Mouse (Mus musculus) layer of hippocampus, postnatal 14 days (tissue): ENCODE results near the gene Msh4. TPM values are rescaled to one million over a fixed set of nuclear protein-coding genes. Genes with fewer than 3 reads are reported as not detected.

Experiments used
- DNase-seq, 2 experiments: peaks; one replicate each; pipeline ENCODE4 v3.0.0; 2021 to 2022; ENCODE audit warnings: low spot score in 2 of 2, mixed read lengths in 1 of 2
- long read RNA-seq, 2 experiments: library from polyadenylated mRNA; stranded (forward); transcript quantifications; one replicate each; pipeline ENCODE4 v2.0.0; 2021
- total RNA-seq, 2 experiments: library from RNA; stranded (reverse); gene quantifications; 2 replicates each; pipeline ENCODE4 v1.2.3; 2021

The Msh4 gene
- total RNA-seq: under 1 TPM; 0.37 to 0.62 TPM
- long read RNA-seq, experiment 1: 0 reads
- long read RNA-seq, experiment 2: 0 reads

DNA sequence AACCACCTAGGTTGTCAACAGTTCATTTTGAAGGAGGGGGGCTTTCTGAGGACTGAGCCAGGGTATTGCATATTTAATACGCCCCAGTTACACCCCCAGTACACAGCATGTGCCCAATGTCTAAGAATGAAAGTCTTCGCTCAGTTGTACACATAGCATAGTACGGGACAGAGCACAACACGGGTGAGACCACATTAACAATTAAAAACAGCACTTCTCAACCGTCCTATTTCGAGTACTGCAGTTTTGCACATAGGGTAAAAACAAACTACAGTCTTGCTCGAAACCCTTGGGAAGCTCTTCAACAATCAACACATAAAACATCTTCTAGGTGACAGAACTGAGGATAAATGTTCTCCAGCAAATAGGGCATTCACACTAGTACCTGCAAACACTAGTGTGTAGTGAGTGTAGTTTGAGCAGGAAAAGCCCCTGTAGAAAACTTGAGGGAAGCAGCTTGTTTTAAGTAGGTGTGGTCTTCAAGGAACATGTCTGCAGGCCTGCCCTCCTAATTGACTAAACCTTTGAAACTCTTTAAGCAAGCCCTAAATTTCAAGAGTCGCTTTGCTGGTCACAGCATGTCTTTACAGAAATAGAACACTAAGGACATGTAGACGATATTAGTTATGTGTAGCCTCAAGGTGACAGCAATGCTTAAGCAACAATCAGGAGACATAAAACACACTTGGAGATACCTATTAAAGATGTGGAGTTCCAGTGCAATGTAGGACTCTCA is at the start of gene Msh4:
TSS of gene Msh4 (minus strand) at position 3 of the 736 bp plus-strand sequence.
- no peak for DNase-seq

DNA sequence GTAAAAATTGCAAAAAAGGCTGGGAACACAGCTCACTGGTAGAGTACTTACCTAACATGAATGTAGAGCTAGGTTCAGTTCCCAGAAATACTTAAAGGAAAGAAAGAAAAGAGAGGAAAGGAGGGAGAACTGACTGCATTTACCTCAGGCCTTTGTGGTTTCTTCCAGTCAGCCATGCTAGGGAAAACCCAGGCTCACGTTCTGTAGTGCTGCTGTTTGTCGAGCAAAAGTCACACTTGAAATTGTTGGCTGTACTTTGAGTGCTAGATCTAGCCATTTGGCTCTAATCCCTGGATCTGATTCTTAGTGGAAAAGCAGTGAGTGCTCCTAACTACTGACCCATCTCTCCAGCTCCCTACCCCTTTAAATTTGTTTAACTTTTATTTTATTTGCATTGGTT is 42.2 kb upstream of the Msh4 start:
- no peak for DNase-seq

DNA sequence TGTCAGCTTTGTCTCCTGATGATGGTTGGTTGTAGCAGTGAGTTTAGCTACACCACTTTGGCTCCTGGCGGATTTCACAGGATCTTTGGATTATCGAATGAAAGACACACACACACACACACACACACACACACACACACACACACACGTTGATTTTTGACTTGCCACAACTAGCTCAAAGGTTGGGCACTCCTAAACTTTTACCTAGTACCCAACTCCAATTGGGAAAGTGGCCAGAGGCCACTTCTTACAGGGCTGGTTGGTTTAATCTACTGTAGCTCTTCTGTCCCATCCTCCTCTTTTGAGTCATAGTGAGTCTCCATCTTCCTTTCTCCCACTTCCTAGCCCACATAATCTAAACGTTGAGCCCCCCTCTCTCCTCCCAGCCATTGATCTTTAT is 41.3 kb upstream of the Msh4 start:
- no peak for DNase-seq

DNA sequence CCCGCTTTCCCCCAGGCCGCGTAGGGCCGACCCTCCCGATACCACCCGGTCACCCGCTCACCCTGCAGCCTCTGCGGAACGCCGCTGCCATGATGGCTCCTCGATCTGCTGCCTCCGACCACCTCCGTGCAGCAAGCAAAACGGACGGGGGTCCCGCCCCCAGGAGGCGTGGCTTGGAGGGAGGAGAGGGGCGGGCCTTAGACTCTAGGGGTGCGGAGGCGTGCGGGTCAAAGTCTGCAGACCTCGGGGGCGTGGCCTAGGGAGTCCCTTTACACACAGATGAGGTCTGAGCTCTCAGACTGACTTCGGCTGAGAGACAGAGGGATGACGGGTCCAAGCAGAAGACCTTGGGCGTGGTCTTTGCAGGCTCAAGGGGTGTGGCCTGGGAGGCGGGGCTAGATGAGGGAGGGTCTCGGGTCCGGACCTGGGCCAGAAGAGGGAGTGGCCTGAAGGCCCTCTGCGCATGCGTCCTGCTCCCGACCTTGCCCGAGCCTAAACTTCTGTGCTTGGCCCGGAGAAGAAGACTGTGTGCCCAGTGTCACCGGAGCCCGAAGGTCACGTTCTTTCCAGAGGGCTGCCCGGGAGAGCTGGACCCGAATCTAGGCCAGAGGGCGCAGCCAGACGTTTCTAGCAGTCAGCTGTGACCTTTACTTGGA is 38.5 kb upstream of the Msh4 start, which contains the start of gene Acadm:
TSS of gene Acadm (minus strand) at position 298 of the 656 bp plus-strand sequence.
- DNase-seq: peak; percentile 93 to 95

DNA sequence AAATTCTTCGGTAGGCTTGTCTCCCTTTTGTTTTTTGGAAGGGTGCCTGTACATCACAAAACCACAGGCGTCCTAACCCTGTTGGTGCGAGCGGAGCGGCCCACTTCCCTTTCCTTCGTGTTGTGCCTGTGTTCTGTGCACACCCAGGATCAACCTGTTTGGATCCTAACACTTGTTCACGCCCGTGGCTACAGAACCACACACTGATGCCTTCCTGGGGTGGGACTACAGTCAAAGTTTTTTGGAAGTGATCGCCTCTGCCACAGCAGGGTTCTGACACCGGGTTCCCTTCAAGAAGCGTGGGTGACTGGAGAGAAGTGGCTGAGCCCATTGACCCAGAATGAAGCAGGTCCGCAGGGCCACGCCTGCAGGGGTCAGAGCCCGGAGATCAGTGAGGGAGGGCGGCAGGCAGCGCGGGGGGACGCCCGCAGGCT is 38.0 kb upstream of the Msh4 start:
- no peak for DNase-seq

DNA sequence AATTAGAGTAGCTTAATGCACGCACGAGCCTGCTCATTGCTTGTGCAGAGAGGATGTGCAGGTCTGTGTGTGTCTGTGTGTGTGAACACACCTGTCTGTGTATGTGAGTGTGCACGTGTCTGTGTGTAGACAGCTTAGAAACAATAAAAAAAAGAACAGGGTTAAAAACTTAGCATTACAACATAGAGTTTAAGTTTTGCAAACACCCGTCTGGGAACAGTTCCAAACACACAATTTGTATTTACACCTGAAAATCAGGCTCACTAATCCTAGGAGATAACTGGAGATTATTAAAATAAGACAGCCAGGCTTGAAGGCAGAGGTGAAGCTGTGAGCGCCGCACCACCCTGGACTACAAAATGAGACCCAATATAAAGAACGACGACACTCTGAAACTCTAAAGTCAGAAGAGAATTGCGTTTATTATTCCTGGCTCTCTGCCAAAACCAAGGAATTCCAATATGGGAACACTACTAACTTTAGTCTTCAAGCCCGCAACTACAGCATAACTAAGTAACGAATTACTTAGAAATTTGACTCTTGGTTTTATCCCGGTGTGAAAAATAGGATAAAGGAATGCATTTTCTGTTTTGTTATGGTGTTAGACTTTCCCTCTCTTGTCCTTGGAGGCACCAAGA is 37.2 kb upstream of the Msh4 start:
- DNase-seq: no peak

DNA sequence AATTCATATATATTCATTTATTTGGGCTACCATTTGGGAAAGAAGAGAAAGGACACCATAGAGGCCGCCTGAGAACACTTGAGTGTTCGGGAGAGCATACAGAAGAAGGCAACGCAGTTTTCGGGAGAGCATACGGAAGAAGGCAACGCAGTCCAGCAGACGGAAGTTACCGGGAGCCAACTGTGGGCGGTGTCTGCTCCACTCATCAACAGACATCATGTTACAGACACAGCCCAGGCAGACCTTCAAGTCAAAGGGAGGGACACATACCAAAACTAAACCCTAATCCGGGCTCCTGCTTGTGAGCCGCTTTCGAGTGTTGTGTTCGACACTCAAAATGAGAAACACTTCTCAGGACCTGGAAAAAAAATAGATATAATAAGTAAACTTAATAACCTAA is 35.7 kb upstream of the Msh4 start:
- DNase-seq: no peak

DNA sequence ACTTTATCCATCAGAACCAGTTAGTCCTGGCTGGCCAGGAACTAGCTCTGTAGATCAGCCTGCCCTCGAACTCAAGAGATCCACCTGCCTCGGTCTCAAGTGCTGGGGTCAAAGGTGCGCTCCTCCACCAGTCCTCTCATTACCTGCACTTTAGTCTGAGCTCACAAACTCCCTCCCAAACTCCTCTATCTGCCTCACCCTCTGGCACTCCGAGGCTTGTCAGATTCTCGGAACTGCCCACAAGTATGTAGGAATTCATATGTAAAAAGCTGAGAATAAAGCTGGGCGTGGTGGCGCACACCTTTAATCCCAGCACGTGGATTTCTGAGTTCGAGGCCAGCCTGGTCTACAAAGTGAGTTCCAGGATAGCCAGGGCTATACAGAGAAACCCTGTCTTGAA is 34.5 kb upstream of the Msh4 start:
- DNase-seq: no peak

DNA sequence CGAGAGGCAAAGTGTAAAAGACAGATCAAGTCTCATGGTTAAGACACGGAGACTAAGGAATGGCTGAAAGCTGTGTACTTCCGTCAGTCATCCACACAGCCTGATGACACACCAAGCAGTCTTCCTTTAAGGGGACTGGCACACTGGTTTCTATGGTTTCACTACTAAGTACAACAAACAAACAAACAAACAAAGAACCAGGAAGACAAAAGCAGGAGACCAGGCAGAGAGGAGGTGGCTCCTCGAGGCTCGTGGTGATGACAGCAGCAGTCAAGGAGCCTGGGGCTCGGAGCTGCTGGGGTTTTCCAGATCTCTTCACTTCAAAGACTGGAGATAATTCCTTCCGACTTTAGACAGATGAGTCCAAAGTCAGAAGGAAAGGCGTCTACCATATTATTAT is 34.1 kb upstream of the Msh4 start:
- DNase-seq: no peak

DNA sequence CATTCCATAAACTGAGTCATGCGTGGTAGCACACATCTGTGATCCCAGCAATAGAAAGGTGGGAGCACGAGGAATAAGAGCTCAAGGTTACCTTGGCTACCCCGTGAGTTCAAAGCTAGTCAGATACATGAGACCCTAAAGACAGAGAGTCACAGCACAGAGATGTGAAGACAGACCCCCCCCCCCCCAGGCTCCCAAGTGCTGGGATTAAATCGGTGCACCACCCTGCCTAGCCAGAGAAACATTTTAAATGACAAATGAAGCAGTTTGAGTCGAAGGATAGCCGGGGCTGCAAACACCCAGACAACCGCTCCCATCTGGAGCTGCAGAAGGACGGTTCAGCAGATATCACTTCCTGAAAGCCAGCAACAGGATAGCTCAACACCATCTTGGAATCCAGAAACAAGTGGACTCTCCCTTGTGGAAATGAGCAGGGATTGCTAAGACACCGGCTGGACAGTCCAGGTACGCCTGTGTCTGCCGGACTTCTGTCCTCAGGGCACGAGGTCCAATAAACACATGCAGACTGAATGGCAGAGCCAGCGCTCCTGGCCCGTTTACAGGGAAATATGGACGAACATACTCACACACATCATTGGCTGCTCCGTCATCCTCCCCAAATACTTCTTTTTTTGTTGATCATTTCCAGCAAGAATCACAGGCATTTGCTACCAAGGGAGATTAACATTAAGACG is 31.3 kb upstream of the Msh4 start:
- no peak for DNase-seq

DNA sequence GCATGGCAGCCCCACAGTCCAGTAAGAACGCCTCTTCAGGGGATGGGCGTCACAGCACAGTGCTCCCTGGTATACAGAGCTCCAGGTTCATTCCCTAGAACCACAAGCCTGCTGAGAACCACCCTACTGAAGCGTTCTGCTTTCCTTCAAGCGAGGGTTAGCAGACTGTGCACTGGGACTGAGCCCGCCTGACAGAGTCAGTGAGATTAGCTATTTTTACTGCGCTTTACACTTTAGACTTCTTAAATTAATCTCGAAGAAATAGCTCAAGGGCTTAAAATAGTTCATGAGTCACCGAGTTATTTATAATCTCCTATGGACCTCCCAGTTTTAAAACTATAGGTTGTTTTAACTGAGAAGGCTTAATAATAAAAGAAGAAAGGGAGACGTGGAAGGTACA is 29.9 kb upstream of the Msh4 start:
- DNase-seq: no peak

DNA sequence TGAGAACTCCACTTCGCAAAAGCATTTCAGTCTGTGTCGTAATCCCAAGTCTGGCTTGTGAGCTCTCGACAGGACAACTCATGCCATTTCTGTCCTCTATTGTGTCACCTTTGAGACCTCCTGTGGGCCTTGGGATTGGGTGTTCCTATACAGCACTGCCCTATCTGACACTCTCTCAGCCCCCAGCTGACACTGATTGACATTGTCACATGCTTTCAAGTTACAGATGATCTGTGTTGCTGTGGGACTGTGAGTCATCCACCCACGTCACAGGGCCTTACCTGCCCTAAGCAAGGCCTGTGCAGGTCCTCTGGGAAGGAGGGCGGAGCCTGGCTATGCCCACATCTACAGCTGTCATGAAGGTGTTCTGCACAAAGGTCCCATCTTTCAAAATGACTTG is 26.5 kb upstream of the Msh4 start:
- DNase-seq: no peak

DNA sequence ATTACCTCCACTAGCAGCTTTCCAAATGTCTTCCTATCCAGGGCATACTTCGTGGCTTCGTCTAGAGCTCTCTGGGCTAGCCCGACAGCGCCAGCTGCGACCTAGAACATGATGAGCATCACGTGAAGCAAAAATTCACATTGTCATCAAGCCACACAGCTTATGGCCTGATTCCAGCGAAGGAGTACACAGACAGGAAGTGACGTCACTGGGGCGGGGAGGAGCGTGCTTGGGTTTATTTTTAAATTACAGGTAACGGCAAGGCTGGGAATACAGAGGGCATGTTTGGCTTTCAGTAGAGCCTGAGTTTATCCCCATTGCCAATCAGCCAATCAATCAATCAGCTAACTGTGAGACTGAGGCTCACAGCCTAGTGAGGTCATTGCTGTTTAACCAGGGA is 23.6 kb upstream of the Msh4 start:
- no peak for DNase-seq

DNA sequence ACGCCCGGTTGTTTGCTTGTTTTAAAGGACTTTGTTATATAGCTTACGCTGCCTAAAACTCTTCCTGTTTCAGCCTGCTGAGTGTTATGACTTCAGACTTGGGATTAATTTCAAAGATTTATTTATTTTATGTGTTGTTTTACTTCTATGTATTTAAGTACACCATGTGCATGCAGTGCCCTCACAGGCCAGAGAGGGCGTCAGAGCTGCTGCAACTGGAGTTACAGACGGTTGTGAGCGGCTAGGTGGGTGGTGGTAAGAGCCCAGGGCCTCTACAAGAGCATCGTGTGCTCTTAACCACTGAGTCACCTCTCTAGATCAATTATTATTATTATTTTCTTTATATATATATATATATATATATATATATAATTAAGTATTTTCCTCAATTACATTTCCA is 20.4 kb upstream of the Msh4 start:
- DNase-seq: no peak

DNA sequence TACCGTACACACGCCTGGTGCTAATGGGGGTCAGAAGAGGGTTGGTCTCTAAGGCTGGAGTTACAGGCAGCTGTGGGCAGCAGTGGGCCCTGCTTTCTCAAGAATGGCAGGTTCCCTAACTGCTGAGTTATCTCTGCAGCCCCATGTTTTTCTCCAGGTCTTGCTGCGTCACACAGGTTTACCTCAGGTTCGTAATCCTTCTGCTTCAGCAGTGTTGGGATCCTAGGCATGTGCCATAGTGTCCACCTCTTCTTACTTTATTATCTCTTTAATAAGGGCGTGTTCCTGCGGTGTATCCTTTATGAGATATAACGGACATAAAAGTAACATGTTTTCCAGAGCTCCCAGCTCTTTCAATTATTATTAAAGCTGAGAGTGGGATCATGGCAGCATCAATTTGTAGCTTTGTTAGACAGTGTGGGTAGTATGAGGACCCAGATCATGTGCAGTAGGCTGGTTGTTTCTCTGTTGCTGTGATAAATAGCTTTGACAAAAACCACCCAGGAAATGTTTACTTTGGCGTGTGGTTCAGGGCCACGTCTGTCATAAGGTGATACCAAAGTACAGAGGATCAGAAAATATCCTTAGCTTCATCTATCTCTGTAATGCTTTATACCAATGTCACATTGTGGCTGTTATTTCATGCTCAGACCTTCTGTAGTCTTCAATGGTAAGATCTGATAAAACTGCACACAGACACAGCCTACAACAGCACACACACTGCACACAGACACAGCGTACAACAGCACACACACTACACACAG is 15.4 kb upstream of the Msh4 start:
- DNase-seq: no peak

DNA sequence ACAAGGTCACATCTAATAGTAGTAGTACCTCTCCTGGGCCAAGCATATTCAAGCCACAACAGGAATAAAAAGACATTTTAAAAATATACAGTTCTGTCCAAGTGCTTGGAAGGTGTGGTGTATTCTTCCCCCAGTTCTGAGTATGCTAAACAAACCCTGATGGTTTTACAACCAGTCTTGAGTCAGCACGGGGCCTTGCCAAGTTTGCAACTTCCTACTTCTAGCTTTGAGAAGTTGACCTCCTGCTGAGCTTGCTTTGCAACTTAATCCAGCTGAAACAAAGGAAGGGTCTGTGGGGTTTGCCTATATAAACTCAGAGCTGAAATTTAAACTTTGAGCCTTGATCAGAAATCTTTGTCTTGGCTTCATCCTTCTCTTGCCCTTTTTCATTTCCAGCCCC is 11.3 kb upstream of the Msh4 start:
- DNase-seq: no peak

DNA sequence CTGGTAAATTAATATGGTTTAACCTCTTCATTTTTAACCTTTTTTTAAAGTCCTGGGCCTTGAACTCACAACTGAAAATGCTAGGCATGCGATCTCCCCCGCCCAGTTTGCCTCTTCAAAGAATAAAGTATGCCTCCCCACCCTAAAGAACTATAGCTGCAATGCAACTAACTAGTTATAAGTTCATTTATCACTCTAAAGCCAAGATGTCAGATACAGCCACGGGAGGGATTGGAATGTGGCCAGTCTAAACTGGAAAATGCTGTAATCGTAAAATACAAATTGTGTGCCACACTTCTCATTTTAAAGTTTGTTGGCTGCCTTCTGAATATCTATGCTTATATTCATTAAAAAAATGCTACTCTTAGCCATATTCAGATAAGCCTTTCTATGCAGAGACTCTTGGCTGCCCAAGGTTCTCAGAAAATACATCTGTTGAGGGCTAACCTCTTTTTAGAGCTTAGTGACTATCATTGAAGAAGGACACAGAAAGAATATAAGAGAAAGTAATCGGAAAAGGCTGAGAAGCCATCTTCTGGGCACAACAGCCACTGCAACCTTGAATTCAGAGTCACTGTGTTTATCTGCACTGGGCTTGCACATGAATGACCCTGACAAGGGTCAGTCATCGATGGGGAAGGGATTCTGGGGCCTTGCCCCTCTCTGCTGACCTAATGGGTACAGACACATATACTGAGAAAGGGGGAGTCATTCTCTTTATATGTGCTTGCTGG is 7.7 kb upstream of the Msh4 start:
- DNase-seq: peak in 1 of 2 experiments; percentile 20

DNA sequence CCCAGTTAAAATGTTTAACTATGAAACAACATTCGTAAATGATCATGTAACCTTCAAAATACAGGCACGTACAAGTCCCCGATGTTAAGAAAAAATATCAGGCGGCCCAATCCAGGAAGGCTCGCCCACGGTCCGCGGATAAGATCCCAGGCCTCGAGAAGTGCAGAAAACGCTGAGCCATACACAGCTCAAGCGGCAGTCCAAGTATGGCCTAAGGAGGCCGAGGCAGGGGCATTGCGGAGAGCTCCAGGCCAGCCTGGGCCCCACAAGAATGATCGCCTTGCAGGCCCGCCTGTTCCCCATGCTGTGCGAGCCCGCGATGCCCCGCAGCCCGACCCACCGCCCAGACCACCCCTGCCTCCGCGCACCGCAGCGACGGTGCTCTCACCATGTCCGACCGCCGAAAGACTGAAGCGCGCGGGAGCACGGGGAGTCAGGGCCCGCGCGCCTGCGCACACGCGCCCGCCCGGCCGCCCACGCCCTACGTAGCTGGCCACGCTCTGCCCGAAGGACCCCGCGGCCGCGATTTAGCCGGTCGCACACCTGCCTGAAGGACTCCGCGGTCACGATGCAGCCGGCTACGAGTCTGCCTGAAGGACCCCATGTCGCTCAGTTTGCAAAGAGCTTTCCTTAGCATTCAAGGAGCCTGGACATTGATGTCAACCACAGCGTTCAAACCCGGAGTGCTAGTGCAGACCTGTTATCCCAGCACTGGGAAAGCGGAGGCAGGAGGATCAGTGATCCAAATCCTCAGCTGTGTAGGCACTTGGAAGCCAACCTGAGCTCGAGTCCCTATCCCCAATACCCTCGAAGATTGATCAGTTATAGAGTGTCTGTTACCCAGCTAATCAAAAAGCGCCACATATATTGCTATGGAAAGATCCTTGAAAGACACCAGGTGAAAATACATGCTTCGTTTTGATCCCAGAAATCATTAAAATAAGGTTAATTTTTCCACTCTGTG is 6.9 kb upstream of the Msh4 start, which contains the start of gene Rabggtb:
TSS of gene Rabggtb (minus strand) at position 464 of the 964 bp plus-strand sequence.
- peak; percentile 93 to 96 for DNase-seq

DNA sequence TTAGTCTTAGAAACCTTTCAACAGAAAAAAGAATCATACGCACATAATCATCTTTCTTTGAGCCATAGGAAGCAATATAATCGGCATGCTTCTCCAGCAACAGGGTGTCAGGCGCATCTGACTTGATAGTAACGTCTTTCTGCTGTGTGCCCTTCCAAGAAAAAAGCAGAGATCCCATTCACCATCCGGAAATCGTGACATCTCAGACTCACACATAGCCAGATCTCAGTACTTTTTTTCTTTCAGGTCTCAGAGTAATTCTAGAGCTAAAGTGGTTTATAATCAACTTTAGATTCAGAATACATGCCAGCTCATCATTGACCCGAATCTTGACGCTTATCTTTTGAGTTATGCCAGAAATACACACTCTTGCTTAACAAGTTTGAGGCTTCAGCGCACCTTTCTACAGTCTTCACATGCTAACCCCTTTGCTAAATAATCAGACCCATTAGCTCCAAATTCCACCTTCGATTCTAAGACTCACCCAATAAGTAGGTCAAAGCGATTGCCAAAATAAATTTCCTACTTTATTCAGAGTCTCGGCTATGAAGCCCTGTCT is 6.0 kb upstream of the Msh4 start:
- DNase-seq: no peak
